ENCODE assay signal across 18 mouse cellular contexts in genomic region chr1:181368789-181369570, GRCm38 (mm10). TPM values are rescaled to one million over a fixed set of nuclear protein-coding genes. Genes with fewer than 3 reads are reported as not detected.
A peak's percentile ranks its signal among the peaks of the same experiment; 100 is the strongest.
DNase-seq lines count a peak whose midpoint lies in the region; ATAC-seq and TF ChIP-seq lines count a peak whose summit lies in the region.
"Had no signal": no experiment of that assay in that cellular context is flagged by ENCODE, and none has a peak within 500 bp of the region (broad histone marks: within the 10 kb centered on the region; RNA-seq: fewer than 3 reads in every experiment).

No protein-coding gene starts in this region.

- no peak overlapping the region for H3K4me2 ChIP-seq in forebrain, embryonic 13.5 days
- H3K4me2 ChIP-seq in forebrain, embryonic 12.5 days, result no peak overlapping the region
- H3K4me2 ChIP-seq: hindbrain, embryonic 14.5 days; midbrain, embryonic 12.5 days; neural tube, embryonic 12.5 days had no signal

- TF ChIP-seq POLR2A in kidney, adult 2 months (IDR thresholded peaks at IDR 0.05; ENCODE audit: low read depth, low read length), result no peak

- H3K9me3 ChIP-seq in forebrain, embryonic 13.5 days (replicated peaks), result no peaks in the 10 kb centered on the region
- H3K9me3 ChIP-seq in forebrain, embryonic 12.5 days, result no peaks in the 10 kb centered on the region
- H3K9me3 ChIP-seq: midbrain, embryonic 12.5 days; neural tube, embryonic 12.5 days had no signal

- peak; percentile 89 for DNase-seq in right cerebral cortex, adult 18-20 months
- no peak for DNase-seq in right cerebral cortex, postnatal 4 days
- DNase-seq in layer of hippocampus, adult 9-11 months, result peak; percentile 77
- DNase-seq in right cerebral cortex, postnatal 36 days (ENCODE audit: low spot score in 2 of 2), result peak; percentile 68 to 85
- no peak for DNase-seq in c-Kit-positive CD71-positive TER-119-positive erythroid progenitor cells, embryonic 14.5 days (ENCODE audit: low spot score)
- DNase-seq in kidney, adult 2 months, result no peak
- DNase-seq: adrenal gland, postnatal 10 days; heart, adult 11 months; kidney, adult 8-10 months; lung, postnatal 14 days; thymus, adult 18-20 months had no signal

- no peak for TF ChIP-seq CTCF in kidney, adult 2 months (conservative IDR thresholded peaks at IDR 0.05; ENCODE audit: insufficient read depth, insufficient read length, low read depth, low read length)

- peaks cover 23% of the 10 kb centered on the region for H3K4me1 ChIP-seq in forebrain, embryonic 13.5 days
- H3K4me1 ChIP-seq in forebrain, embryonic 12.5 days, result peaks cover 20% of the 10 kb centered on the region
- H3K4me1 ChIP-seq in kidney, adult 2 months (ENCODE audit: control insufficient read depth, insufficient read depth, low read length), result no peaks in the 10 kb centered on the region
- H3K4me1 ChIP-seq: neural tube, embryonic 12.5 days had no signal

- peak; percentile 37; the same call in 1 of the 2 replicates for ATAC-seq in forebrain, embryonic 13.5 days
- ATAC-seq in forebrain, embryonic 12.5 days (ENCODE audit: low FRiP score), result no peak

- H3K27ac ChIP-seq in forebrain, embryonic 13.5 days, result peak overlapping the region; percentile 57; the same call in 1 of the 2 replicates
- H3K27ac ChIP-seq in forebrain, embryonic 12.5 days, result no peak overlapping the region
- H3K27ac ChIP-seq in kidney, adult 2 months (ENCODE audit: insufficient read depth, low read depth, low read length), result no peak overlapping the region
- H3K27ac ChIP-seq: hindbrain, embryonic 14.5 days; midbrain, embryonic 12.5 days; neural tube, embryonic 12.5 days had no signal

- WGBS in forebrain, embryonic 13.5 days, result 31% methylated on average over 3 of the region's 3 CpGs
- 35% methylated on average over 3 of the region's 3 CpGs for WGBS in forebrain, embryonic 12.5 days
- 42% methylated on average over 3 of the region's 3 CpGs for WGBS in kidney, adult 2 months

- H3K4me3 ChIP-seq in forebrain, embryonic 13.5 days, result no peak overlapping the region
- H3K4me3 ChIP-seq in forebrain, embryonic 12.5 days (replicated peaks), result no peak overlapping the region
- no peak overlapping the region for H3K4me3 ChIP-seq in kidney, adult 2 months (ENCODE audit: insufficient read depth, low read depth, low read length)
- H3K4me3 ChIP-seq: midbrain, embryonic 12.5 days; neural tube, embryonic 12.5 days had no signal

- no peak overlapping the region for H3K9ac ChIP-seq in forebrain, embryonic 13.5 days
- no peak overlapping the region for H3K9ac ChIP-seq in forebrain, embryonic 12.5 days
- H3K9ac ChIP-seq: hindbrain, embryonic 14.5 days; midbrain, embryonic 12.5 days; neural tube, embryonic 12.5 days had no signal

- no peaks in the 10 kb centered on the region for H3K36me3 ChIP-seq in forebrain, embryonic 13.5 days (ENCODE audit: poor library complexity, severe bottlenecking)
- H3K36me3 ChIP-seq in forebrain, embryonic 12.5 days (replicated peaks), result no peaks in the 10 kb centered on the region
- no peaks in the 10 kb centered on the region for H3K36me3 ChIP-seq in kidney, adult 2 months (ENCODE audit: control insufficient read depth, insufficient read depth, low read length)
- H3K36me3 ChIP-seq: midbrain, embryonic 12.5 days; neural tube, embryonic 12.5 days had no signal

- H3K27me3 ChIP-seq in forebrain, embryonic 13.5 days, result no peaks in the 10 kb centered on the region
- H3K27me3 ChIP-seq in forebrain, embryonic 12.5 days, result peaks cover 4% of the 10 kb centered on the region; the same call in 1 of the 2 replicates
- H3K27me3 ChIP-seq in kidney, adult 2 months (replicated peaks; ENCODE audit: control insufficient read depth, insufficient read depth, low read length), result no peaks in the 10 kb centered on the region
- H3K27me3 ChIP-seq: midbrain, embryonic 12.5 days; neural tube, embryonic 12.5 days had no signal

RNA-seq across cellular contexts. Expression of gene Cnih3, which starts 16.6 kb away (rescaled TPM):
- 9.2 and 9.8 TPM in 2 replicates for polyA plus RNA-seq in forebrain, embryonic 13.5 days (2015; fragmentation: Nextera tagmentation; extraction: Ambion mirVana)
- polyA plus RNA-seq in forebrain, embryonic 12.5 days (2016; fragmentation: Nextera tagmentation; extraction: Ambion mirVana), result 4.1 and 4.3 TPM in 2 replicates
- not detected in 2 replicates for polyA plus RNA-seq in kidney, adult 2 months (2012; rRNA removed)
- polyA plus RNA-seq: heart, postnatal 0 days; liver, adult 2 months had no signal

Comparison
In these comparisons a context has a peak if more than half of its experiments do, and no peak if none do; other contexts are left out.
1. DNase-seq: peak in right cerebral cortex, adult 18-20 months (single experiment), layer of hippocampus, adult 9-11 months (single experiment) and right cerebral cortex, postnatal 36 days (2 of 2); none in right cerebral cortex, postnatal 4 days (single experiment), c-Kit-positive CD71-positive TER-119-positive erythroid progenitor cells, embryonic 14.5 days (single experiment) and kidney, adult 2 months (single experiment).